Mouse (Mus musculus): ENCODE measurements at regions not wholly inside any gene's neighbourhood (a gene's known extent, or its start where the extent isn't known, plus 50 kb on each side); places are given as distances from the start of the nearest gene placed in this dataset.

DNA sequence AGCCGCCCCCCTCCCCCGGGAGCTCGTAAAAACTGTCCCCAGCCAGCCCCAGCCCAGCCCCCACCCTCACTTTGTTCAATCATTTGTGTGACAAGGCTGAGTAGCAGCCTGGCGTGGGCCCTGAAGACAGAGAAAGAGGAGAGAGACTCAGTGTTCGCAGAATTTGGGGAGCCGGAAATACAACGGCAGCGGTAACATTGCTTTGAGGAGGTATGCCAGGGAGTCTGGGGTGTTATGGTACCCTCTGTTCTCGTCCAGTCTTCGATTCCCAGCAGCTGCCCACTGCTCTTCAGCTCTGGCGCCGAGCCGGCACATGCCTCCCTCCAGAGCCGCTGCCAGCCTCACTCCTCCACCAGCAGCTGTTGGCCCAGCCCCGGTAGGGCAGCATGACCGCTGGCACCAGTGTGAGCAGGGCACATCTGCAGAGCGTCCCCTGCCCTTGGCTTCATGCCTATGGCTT, 156.2 kb upstream of the Cdyl start:
- Histone ChIP-seq H3K4me1 (replicated peaks) (peaks cover 2% of the 10 kb centered on the region; the same call in 1 of the 2 replicates), H3K4me3 (replicated peaks) (no peak overlapping the region), H3K4me2 (replicated peaks) (0 out of 2 replicates have a peak overlapping the region, but pooled peaks have one; percentile 6), H3K9ac (no peak overlapping the region), H3K9me3 (no peaks in the 10 kb centered on the region), H3K27ac (no peak overlapping the region), H3K36me3 (no peaks in the 10 kb centered on the region), H3K27me3 (replicated peaks) (no peaks in the 10 kb centered on the region)
- WGBS: 63% methylated on average over 17 of the region's 17 CpGs
- 0 out of 2 replicates have a peak, but pooled peaks have one; percentile 28 for ATAC-seq

- WGBS: 44% methylated on average over 1 of the region's 1 CpGs
- Histone ChIP-seq H3K27ac (no peak overlapping the region), H3K4me2 (replicated peaks) (no peak overlapping the region), H3K4me1 (replicated peaks) (peaks cover 2% of the 10 kb centered on the region; the same call in 1 of the 2 replicates), H3K9ac (no peak overlapping the region), H3K36me3 (no peaks in the 10 kb centered on the region), H3K4me3 (replicated peaks) (no peak overlapping the region), H3K27me3 (replicated peaks) (no peaks in the 10 kb centered on the region), H3K9me3 (no peaks in the 10 kb centered on the region)
- ATAC-seq: no peak
Observed at GRCm38 (mm10) chr13:35507195-35507594, 152.4 kb upstream of the Cdyl start.

GRCm38 (mm10) chr13:35512029-35512507, 147.6 kb upstream of the Cdyl start:
- Histone ChIP-seq H3K27ac (no peak overlapping the region), H3K27me3 (replicated peaks) (no peaks in the 10 kb centered on the region), H3K4me2 (replicated peaks) (no peak overlapping the region), H3K9me3 (no peaks in the 10 kb centered on the region), H3K9ac (no peak overlapping the region), H3K36me3 (no peaks in the 10 kb centered on the region), H3K4me1 (replicated peaks) (no peaks in the 10 kb centered on the region), H3K4me3 (replicated peaks) (no peak overlapping the region)
- WGBS: 84% methylated on average over 8 of the region's 8 CpGs
- ATAC-seq: no peak

DNA sequence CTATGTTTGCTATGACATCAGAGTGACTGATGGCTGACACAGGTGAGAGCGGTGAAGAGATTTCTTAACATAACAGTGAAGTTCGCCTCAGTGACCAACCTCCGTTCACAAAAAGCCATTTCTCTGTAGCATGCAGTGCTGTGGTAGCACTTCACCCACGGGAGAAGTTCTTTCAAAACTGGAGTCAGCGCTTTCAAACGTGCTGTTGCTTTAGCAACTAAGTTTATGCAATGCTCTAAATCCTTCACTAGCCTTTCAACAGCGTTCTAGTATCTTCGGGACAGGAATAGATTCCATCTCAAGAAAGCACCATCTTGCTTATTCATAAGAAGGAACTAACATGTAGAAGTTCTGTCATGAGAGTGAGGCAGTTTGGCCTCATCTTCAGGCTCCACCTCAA, 146.5 kb upstream of the Cdyl start:
- Histone ChIP-seq H3K27ac (no peak overlapping the region), H3K9me3 (no peaks in the 10 kb centered on the region), H3K9ac (no peak overlapping the region), H3K4me1 (replicated peaks) (no peaks in the 10 kb centered on the region), H3K4me3 (replicated peaks) (no peak overlapping the region), H3K4me2 (replicated peaks) (no peak overlapping the region), H3K27me3 (replicated peaks) (no peaks in the 10 kb centered on the region), H3K36me3 (no peaks in the 10 kb centered on the region)
- no peak for ATAC-seq
- 85% methylated on average over 8 of the region's 8 CpGs for WGBS

DNA sequence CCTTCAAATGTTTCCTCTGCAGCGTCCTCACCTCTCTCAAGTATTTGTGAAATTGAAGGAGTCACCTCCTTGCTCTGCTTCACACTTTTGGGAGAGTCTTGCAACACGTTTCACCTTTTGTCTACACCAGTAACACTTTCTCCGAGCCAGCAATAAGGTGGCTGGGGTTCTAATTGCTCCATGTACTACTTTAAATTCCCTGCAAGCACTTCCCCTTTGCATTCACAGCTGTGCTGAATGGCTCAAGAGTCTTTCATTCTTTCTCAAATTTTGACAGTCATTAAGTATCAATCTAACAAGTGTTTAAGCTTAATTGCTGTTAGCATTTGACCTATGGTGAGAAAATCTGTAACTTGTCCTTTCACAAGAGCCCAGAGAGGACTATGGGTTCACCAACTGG, 144.3 kb upstream of the Cdyl start:
- no peak overlapping the region for H3K27ac ChIP-seq
- H3K4me1 ChIP-seq (replicated peaks): no peaks in the 10 kb centered on the region
- H3K9me3 ChIP-seq: no peaks in the 10 kb centered on the region
- H3K27me3 ChIP-seq (replicated peaks): no peaks in the 10 kb centered on the region
- H3K4me2 ChIP-seq (replicated peaks): no peak overlapping the region
- ATAC-seq: no peak
- H3K9ac ChIP-seq: no peak overlapping the region
- no peak overlapping the region for H3K4me3 ChIP-seq (replicated peaks)
- WGBS: 58% methylated on average over 3 of the region's 3 CpGs
- H3K36me3 ChIP-seq: no peaks in the 10 kb centered on the region

DNA sequence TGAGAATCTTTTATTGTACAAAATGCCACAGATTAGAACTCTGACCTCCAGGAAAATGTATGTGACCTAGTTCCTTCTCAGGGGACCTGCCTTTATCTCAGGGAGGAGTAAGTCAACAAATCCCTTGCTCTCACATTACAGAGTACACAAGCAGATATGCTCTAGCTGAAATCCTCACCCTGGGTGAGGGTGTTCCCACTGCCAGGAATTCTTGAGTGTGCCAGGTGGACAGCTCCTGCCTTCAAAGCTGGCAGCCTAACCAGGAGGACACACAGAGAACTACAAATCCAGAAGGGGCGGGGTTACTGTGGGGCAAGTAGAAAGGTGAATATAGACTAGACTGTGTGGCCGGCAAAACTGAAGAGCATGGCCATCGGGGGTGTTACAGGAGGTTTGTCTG, 141.9 kb upstream of the Cdyl start:
- 86% methylated on average over 3 of the region's 3 CpGs for WGBS
- peak; percentile 41 for ATAC-seq
- no peak overlapping the region for H3K4me2 ChIP-seq (replicated peaks)

DNA sequence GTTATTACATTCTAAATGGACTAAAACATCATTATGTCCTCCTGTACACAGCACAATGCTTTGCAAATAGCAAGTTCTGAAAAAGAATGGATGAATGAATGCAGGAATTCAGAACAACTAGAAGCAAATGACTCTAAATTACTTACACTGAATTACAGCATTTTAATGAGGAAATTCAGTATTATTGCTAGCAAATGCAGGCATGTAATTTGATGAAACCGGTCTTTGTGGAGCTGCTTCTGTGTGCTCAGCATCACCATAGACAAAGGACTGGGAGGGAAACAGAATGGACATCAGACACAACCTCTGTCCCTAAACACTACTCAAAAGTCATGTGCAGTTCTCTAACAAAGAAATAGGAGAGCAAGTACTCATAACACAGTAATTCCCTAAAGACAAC, 137.4 kb upstream of the Cdyl start:
- no peak for ATAC-seq
- WGBS: 92% methylated on average over 1 of the region's 1 CpGs

More for the DNA sequence above, 141.9 kb upstream of the Cdyl start:
- Histone ChIP-seq H3K27me3 (replicated peaks) (no peaks in the 10 kb centered on the region), H3K9me3 (no peaks in the 10 kb centered on the region), H3K36me3 (no peaks in the 10 kb centered on the region), H3K9ac (no peak overlapping the region), H3K4me1 (replicated peaks) (no peaks in the 10 kb centered on the region), H3K4me3 (replicated peaks) (no peak overlapping the region), H3K27ac (no peak overlapping the region)

GRCm38 (mm10) chr13:35529577-35529976, 130.1 kb upstream of the Cdyl start:
- H3K27ac ChIP-seq: no peak overlapping the region
- no peak overlapping the region for H3K4me2 ChIP-seq (replicated peaks)
- WGBS: 86% methylated on average over 3 of the region's 3 CpGs
- no peak overlapping the region for H3K4me3 ChIP-seq (replicated peaks)
- H3K9ac ChIP-seq: no peak overlapping the region
- H3K4me1 ChIP-seq (replicated peaks): no peaks in the 10 kb centered on the region
- no peaks in the 10 kb centered on the region for H3K27me3 ChIP-seq (replicated peaks)
- H3K9me3 ChIP-seq: no peaks in the 10 kb centered on the region
- no peaks in the 10 kb centered on the region for H3K36me3 ChIP-seq
- ATAC-seq: no peak

More for the DNA sequence above, 137.4 kb upstream of the Cdyl start:
- no peak overlapping the region for H3K9ac ChIP-seq
- no peaks in the 10 kb centered on the region for H3K36me3 ChIP-seq
- no peaks in the 10 kb centered on the region for H3K4me1 ChIP-seq (replicated peaks)
- no peak overlapping the region for H3K4me3 ChIP-seq (replicated peaks)
- no peak overlapping the region for H3K4me2 ChIP-seq (replicated peaks)
- no peaks in the 10 kb centered on the region for H3K9me3 ChIP-seq
- no peaks in the 10 kb centered on the region for H3K27me3 ChIP-seq (replicated peaks)
- no peak overlapping the region for H3K27ac ChIP-seq

- Histone ChIP-seq H3K27me3 (replicated peaks) (no peaks in the 10 kb centered on the region), H3K9ac (no peak overlapping the region), H3K27ac (no peak overlapping the region), H3K4me1 (replicated peaks) (no peaks in the 10 kb centered on the region), H3K4me3 (replicated peaks) (no peak overlapping the region), H3K36me3 (no peaks in the 10 kb centered on the region), H3K9me3 (no peaks in the 10 kb centered on the region), H3K4me2 (replicated peaks) (no peak overlapping the region)
- 86% methylated on average over 7 of the region's 7 CpGs for WGBS
- ATAC-seq: no peak
Observed at GRCm38 (mm10) chr13:35537106-35537505, 122.5 kb upstream of the Cdyl start.

GRCm38 (mm10) chr13:35537936-35538335, 121.7 kb upstream of the Cdyl start:
- Histone ChIP-seq H3K4me3 (replicated peaks) (no peak overlapping the region), H3K4me2 (replicated peaks) (no peak overlapping the region), H3K4me1 (replicated peaks) (no peaks in the 10 kb centered on the region), H3K9ac (no peak overlapping the region), H3K9me3 (no peaks in the 10 kb centered on the region), H3K36me3 (no peaks in the 10 kb centered on the region), H3K27ac (no peak overlapping the region), H3K27me3 (replicated peaks) (no peaks in the 10 kb centered on the region)
- 80% methylated on average over 5 of the region's 5 CpGs for WGBS
- no peak for ATAC-seq

GRCm38 (mm10) chr13:35540433-35540832, 119.2 kb upstream of the Cdyl start:
- H3K27me3 ChIP-seq (replicated peaks): no peaks in the 10 kb centered on the region
- H3K9ac ChIP-seq: no peak overlapping the region
- WGBS: 89% methylated on average over 2 of the region's 2 CpGs
- H3K9me3 ChIP-seq: no peaks in the 10 kb centered on the region
- no peak overlapping the region for H3K27ac ChIP-seq
- H3K4me3 ChIP-seq (replicated peaks): no peak overlapping the region
- H3K4me2 ChIP-seq (replicated peaks): no peak overlapping the region
- no peaks in the 10 kb centered on the region for H3K4me1 ChIP-seq (replicated peaks)
- no peaks in the 10 kb centered on the region for H3K36me3 ChIP-seq
- no peak for ATAC-seq

- H3K9ac ChIP-seq: no peak overlapping the region
- 78% methylated on average over 6 of the region's 6 CpGs for WGBS
- no peaks in the 10 kb centered on the region for H3K27me3 ChIP-seq (replicated peaks)
- no peak for ATAC-seq
- no peaks in the 10 kb centered on the region for H3K9me3 ChIP-seq
- H3K4me2 ChIP-seq (replicated peaks): no peak overlapping the region
- no peak overlapping the region for H3K4me3 ChIP-seq (replicated peaks)
- H3K36me3 ChIP-seq: no peaks in the 10 kb centered on the region
- no peaks in the 10 kb centered on the region for H3K4me1 ChIP-seq (replicated peaks)
- H3K27ac ChIP-seq: no peak overlapping the region
Observed at GRCm38 (mm10) chr13:35541053-35541452, 118.6 kb upstream of the Cdyl start.

- Histone ChIP-seq H3K36me3 (no peaks in the 10 kb centered on the region), H3K9ac (no peak overlapping the region), H3K4me3 (replicated peaks) (no peak overlapping the region), H3K9me3 (no peaks in the 10 kb centered on the region), H3K4me2 (replicated peaks) (no peak overlapping the region), H3K27ac (no peak overlapping the region), H3K27me3 (replicated peaks) (no peaks in the 10 kb centered on the region), H3K4me1 (replicated peaks) (no peaks in the 10 kb centered on the region)
- no peak for ATAC-seq
- 56% methylated on average over 1 of the region's 1 CpGs for WGBS
Observed at GRCm38 (mm10) chr13:35564006-35564405, 95.6 kb upstream of the Cdyl start.

Data from intestine, embryonic 15.5 days (tissue).